Mouse (Mus musculus): ENCODE measurements around the gene Ltf.

The Ltf gene

DNA sequence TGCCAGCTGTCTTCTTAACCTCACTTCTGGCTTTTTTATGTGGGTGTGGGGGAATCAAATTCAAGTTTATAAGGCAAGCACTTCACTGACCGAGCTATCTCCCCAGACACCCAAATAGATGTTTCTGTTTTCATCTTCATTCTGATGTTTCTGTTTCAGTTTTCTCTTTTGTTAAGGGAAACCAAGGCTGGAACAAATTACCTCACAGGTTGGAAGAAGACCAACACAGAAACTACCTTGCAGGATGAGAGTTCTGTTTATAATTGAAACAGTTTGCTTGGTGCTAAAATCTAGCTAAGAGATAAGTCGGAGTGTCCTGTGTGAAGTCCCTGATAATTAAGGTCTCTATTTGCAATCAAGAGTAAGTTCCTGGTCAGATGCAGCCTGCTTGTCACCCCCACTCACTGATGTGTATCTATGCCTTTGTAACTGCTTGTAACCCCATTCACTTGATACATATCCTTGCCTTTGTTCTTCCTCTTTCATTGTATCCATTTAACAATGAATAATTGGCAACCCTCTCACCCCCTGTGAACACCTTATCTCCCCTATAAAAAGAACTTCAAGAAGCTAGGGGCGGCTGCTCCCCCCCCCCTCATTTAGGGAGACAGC is 68.0 kb downstream of the Ltf start:
- DNase-seq (ENCODE audit: extremely low spot score, low spot score), result no peak

DNA sequence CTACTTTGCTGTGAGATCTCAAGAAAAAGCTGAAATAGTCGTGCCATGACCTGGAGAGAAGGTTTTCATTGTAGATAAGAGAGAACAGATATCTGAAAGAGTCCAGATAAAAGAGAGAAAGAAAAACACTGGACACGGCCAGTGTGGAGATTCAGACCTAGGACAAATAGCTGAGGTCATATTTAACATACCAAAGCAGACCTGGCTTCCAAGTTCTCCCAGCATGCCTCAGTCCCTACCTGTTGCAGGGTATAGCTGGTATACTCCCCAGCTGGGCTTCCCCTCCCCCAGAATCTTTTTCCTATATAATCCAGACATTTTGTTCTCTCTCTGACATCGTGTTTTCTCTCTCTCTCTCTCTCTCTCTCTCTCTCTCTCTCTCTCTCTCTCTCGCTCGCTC is 68.9 kb downstream of the Ltf start:
- no peak for DNase-seq (ENCODE audit: extremely low spot score, low spot score)

GRCm38 (mm10) chr9:111088886-111089285 is 69.8 kb downstream of the Ltf start:
- DNase-seq (ENCODE audit: extremely low spot score, low spot score), result no peak
